Mouse (Mus musculus): ENCODE data around the gene Vps4a.
"Not testable (repeated sequence)": the region's sequence is repeated elsewhere in the genome, so short reads cannot be mapped to it uniquely, and the experiment has no call there.

Gene Vps4a

DNA sequence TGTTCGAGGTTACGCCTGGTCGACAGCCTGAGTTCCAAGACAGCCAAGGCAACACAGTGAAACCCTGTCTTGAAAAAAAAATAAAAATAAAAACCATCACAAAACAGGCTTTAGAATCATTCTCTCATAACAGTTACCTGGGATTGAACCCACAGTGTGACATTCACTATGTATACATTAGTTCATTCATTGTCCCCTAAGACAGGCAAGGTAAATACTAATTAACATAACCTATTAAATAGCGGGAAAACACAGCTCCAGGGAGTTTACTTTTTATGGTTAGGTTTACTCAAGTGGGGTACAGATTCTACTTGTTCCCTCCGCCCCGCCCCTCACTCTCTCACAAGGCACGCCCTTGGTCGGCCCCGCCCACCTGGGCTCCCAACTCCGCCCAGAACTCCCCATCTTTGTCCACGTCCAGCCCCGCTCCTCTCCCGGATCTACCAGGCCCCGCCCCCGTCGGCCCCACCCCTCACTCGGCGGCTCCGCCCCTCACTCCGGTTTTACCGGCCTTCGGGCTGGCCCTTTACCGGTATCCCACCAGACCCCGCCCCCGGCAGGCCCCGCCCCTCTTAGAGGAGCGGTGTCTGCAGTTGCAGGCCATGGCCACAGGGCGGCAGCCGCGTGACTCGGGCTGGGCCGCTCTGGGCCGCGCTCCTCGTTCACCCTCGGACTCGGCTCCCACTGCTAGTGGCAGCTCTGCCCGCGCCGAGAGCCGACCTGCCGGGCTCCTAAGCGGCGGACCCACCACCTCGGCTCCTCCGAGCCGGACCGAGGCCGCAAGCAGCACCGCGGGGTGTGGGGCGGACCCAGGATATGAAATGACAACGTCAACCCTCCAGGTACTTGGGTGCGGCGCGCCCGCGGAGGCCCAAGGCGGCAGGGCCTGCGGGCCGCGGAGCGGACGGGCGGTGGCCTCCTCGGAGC is at the start of gene Vps4a:
TSS of gene Vps4a (plus strand) at position 573 of the 927 bp plus-strand sequence.
- peak; percentile 96 for DNase-seq (ENCODE audit: low read depth, low spot score)

DNA sequence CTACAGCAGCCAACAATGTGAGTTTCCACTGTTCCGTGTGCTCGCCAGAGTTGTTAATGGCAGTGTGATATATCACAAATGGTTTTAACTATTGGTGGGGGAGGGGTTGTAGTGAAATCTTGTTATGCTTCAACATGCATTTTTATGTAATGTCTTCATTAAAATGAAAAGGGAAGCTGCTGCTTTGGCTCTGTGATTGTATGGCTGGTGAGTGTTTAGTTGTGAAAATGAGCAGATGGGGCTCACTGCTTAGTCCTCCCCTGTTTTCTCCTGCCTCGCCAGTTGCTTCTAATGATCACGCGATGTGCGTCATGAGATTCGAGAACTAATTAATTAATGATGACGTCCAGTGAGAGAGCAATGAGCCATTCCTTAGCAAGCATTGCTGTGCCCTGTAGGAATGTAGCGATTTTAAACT is 45.6 kb upstream of the Vps4a start:
- no peak for DNase-seq (ENCODE audit: low read depth, low spot score)

DNA sequence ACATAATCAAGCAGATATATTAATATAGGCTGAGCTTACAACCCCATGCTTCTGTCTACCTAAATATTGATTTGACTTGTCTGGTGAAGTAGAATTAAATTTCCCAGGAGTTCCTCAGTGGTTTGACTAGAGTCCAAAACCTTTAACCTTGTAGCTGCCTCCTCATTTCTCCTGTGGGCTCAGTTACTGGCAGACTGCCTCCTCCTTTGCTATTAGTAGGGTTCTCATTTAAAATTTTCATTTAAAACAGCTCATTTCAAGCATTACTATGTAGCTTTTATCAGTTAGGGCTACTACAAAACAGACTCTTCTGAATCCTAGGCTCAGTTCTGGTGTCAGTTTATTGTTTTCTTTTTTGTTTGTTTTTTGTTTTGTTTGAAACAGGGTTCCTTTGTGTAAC is 45.1 kb upstream of the Vps4a start:
- no peak for DNase-seq (ENCODE audit: low read depth, low spot score)

DNA sequence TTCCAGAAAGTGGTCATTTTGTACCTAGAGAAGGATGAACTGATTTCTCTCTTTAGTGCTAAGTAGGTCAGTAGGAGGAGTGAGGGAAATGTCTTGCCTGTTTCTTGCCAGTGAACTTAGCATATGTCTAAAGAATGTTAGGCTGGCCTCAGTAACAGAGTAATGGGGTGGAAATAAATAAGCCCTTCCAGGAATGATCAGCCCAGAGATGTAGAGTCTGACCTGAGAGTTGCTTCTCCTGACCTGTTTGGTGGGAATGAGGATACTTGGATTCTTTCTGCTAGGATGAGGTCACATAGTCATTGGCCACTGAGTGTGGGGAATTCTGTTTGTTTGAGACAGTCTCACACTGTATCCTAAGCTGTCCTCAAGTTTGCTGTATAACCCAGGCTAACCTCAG is 43.5 kb upstream of the Vps4a start:
- no peak for DNase-seq (ENCODE audit: low read depth, low spot score)

DNA sequence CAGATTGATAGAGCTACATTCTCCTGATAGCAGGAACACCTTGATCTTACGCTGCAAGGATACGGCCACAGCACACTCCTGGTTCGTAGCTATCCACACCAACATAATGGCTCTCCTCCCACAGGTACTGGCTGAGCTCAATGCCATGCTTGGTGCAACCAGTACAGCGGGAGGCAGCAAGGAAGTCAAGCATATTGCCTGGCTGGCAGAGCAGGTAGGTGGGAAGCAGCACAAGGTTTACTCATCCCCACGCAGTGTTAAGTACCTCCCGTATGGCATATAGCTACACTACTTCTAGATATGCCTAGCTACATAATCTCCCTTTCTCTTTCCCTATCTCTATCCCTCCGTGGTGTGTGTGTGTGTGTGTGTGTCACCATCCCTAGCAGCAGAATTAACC is 39.6 kb upstream of the Vps4a start:
- no peak for DNase-seq (ENCODE audit: low read depth, low spot score)

DNA sequence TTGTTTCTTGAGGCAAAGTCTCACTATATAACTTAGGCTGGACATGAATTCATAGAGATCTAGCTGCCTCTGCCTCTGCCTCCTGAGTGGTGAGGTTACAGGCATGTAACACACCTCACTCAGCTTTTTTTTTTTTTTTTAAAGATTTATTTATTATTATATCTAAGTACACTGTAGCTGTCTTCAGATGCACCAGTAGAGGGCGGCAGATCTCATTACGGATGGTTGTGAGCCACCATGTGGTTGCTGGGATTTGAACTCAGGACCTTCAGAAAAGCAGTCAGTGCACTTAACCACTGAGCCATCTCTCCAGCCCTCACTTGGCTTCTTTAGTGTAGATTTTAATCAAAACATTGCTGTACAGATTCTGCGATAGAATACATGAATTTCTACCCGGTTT is 34.7 kb upstream of the Vps4a start:
- not testable (repeated sequence) for DNase-seq (ENCODE audit: low read depth, low spot score)

DNA sequence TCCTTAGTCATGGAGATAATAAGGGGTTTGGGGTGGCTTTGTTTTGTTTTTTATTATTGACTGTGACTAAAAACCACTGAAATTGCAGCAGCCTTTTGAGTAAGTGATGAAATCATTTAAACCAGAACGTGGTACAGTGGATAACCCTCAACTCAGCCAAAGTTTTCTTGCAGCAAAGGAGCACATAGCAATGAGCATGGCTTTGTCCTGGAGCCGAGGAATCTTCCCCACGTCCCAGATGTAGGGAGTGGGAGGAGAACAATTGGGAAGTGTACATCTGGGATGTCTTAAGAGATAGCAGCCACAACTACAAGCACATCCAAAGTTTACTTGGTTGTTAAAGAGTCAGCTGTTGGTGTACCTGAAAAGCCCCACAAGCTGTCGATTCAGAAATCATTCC is 33.6 kb upstream of the Vps4a start:
- no peak for DNase-seq (ENCODE audit: low read depth, low spot score)

DNA sequence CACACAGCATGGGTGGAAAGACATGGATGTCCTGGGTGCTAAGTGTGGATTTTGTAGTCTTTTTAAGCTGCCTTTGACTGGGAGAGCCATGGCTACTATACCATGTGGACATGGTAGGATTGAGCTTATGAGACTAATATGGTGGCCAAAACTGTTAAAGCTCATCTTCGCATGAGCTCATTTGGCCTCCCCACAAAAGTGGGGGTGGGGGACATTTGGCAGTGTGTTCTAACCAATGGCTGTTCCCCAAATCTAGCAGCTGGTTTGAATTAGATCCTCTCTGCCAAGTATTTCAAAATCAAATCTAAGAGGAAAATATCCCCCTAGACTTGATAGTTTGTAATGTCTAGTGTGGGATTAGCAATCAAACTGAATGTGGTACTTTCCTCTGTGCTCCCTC is 32.0 kb upstream of the Vps4a start:
- no peak for DNase-seq (ENCODE audit: low read depth, low spot score)

DNA sequence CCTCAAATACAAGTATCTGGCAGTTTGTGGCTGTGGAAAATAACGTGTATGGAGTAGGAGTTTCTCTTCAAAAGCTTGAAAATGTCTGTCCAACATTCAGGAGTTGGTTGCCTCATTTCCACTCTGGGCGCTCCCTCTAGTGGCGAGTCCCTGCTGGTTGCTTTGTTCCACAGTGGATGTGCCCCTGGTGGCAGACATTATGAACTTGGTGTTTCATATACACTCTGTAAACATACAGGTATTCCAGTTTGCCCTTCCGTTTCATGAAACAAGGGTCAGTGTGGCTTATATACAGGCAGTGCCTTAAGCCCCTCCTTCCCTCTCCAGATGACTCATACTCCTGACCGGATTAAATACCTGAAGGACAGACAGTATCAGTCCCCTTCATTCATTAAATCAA is 28.5 kb upstream of the Vps4a start:
- peak; percentile 94 for DNase-seq (ENCODE audit: low read depth, low spot score)

DNA sequence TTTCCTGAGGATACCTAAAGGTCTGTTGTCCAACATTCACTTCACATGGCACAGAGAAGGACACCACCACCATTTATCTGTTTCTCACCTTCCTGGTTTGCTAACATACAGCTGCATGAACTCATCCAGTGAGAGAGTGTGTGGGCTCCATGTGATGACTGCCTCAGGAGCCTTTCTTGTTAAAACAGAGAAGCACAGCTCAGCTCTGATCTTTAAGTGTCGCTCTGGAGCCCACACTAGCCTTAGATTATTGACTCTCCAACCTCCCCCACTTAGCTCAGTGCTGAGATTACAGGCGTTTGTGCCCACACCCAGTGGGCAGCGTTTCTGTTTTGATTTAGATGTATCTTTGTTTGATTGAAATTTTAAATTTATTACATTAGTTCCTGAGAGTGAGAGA is 23.2 kb upstream of the Vps4a start:
- no peak for DNase-seq (ENCODE audit: low read depth, low spot score)

DNA sequence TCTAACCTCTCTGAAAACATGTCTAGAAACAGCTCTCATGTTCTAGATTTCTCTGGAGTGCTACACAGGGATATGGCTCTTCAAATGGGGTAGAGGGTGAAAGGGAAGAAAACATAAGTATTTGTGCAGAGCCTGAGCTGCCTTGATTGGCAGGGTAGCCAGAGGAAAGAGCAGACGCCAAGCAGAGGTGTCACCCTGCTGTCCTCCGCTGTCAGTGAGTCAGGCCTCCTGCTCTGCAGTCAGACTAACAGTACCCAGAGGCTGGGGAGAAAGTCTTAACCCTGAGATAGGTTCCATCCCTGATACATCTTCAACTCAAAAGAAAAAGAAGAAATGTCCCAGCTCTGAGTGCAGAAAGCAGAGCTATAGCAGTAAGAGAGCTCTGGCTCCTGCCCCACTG is 18.4 kb upstream of the Vps4a start:
- DNase-seq (ENCODE audit: low read depth, low spot score): no peak

DNA sequence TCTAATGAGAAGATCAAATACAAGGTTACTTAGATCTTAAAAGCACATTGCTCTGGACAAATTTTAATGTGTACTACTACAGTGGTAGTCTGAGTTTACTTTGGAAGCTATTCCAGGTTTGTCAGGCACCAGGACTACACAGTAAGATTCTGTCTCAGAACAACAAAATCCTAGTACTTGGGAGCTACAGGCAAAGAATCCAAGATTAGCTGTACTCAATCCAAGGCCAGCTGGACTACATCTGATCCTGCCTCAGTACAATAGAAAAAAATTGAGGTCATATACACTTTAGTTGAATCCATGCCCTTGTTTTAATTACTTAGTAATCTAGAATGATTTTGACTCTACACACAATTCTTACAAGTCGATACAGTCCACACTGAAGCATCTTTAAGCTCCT is 16.1 kb upstream of the Vps4a start:
- DNase-seq (ENCODE audit: low read depth, low spot score): no peak

DNA sequence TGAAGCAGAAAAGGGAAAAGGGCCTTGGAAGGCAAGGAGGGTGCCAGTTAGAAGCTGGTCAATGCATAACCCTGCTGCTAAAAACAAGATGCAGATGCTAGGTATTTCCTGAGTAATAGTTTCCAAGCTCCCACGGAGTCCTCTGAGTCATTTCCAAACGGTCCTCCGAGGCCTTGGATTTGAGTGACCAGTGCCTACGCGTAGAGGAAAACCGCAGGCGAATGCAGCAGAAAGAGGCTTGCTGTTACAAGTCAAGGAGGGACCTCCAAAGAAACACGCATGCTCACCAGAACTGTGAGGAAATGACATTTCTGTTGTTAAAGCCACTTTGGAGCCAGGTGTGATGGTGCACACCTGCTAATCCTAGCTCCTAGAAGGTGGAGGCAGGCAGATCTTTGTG is 7.5 kb upstream of the Vps4a start:
- no peak for DNase-seq (ENCODE audit: low read depth, low spot score)

DNA sequence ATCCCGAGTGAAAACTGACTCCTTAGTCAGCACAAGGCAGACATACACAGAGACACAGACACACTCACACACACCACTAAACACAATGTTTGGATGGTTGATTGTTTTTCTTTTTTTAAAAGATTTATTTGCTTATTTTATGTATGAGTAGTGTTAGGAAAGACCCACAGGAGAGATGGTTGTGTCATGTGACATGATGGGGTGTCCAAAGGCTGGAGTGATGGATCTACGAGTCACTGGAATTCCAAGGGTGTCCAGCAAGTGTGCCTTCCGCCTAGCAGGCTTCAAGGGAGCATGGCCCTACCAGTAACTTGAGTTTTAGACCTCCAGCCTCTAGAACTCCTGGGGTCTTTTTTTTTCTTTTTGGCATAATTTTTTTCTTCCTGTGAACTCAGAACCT is 1.7 kb upstream of the Vps4a start:
- DNase-seq (ENCODE audit: low read depth, low spot score): no peak

DNA sequence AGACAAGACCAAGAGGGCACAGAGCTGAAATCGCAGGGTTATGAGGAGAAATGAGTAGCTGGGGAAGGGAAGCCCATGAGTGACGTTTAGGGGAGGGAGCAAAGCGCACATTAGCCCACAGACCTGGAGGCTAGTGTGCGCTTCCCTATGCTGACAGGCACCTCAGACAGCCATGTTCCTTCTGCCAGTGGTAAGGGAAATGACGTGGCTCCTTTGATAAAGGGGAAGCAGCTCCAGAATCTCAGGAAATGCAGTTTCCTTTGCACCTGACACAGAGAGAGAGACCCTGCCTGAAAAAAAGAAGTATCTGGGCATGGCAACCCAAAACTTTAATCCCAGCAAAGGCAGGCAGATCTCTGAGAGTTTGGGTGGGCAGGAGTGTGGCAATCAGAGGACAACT is 964 bp upstream of the Vps4a start:
- DNase-seq (ENCODE audit: low read depth, low spot score): peak; percentile 36

DNA sequence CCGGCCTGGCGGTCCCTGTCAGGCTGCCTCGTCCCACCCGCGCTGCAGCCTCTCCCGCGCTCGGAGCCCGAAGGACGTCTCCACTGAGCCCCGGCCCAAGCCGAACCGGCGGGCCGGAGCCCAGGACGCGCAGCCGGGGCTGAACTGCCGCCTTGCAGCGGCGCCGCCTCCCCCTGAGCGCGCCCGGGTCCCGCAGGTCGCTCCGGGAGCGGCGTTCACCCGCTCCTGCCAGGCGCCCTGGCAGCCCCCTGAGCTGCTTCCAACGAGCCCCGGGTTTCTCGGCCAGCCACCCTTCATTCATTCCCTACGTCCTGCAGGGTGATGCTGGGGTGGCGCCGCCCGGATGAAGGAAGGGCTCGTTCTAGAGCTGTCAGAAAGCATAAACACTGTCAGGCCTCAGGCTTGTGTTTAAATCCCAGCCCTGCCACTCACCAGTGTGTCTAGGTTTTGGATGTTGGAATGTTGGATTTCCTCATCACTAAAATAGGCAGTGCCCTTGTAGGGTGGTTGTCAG is 612 bp downstream of the Vps4a start:
- peak; percentile 55 for DNase-seq (ENCODE audit: low read depth, low spot score)

DNA sequence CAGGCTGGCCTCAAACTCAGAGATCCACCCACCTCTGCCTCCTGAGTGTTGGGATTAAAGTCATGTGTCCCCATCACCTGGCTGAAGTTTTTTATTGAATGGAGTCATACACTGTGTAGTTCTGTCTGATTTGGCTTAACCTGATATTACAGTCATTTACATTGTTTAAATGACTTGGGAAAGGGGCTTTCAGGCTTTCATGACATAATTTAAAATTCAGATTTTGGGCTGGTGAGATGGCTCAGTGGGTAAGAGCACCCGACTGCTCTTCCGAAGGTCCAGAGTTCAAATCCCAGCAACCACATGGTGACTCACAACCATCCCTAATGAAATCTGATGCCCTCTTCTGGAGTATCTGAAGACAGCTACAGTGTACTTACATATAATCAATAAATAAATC is 2.6 kb downstream of the Vps4a start:
- not testable (repeated sequence) for DNase-seq (ENCODE audit: low read depth, low spot score)

DNA sequence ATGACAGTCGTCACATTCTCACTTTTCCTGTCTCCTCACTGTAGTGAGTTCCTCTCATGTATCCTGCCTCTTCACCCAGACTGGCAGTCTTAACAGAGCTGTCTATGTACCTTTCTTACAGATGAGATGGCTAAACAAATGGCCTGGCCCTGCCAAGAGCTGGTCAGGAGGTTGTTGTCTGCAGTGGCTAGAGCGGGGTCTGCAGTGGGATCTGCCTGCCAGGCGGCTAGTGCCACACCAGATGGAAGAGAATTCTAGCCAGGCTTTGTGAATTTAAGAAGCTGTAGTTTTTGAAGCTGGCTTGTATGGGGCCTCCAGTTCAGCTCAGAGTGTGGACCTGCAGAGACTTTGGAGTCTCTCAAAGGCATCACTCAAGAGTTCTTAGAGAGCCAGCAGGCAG is 4.6 kb downstream of the Vps4a start:
- no peak for DNase-seq (ENCODE audit: low read depth, low spot score)

DNA sequence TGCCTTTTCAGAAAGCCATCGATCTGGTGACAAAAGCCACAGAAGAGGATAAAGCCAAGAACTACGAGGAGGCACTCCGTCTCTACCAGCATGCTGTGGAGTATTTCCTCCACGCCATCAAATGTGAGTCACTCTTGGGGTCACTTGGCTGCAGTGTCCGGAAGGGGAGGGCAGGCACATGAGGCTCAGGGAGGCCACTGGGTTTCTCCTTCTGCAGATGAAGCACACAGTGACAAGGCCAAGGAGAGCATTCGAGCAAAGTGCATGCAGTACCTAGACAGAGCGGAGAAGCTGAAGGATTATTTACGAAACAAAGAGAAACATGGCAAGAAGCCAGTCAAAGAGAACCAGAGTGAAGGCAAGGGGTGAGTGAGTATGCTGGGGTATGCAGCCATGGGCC is 5.6 kb downstream of the Vps4a start:
- DNase-seq (ENCODE audit: low read depth, low spot score): no peak

DNA sequence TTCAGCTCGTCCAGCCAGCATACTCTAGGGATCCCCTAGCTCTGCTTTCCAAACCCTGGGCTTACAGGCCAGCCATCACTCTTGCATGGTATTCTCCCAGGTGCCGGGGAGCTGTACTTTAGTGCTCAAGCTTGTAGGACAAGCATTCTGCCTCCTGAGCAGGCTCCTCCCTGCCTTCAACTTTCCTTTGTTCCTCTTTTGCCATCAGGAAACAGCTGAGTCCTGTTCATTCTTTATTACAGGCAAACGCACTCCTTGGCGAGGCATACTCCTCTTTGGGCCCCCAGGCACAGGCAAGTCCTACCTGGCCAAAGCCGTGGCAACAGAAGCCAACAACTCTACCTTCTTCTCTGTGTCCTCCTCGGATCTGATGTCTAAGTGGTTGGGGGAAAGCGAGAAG is 9.6 kb downstream of the Vps4a start:
- no peak for DNase-seq (ENCODE audit: low read depth, low spot score)

DNA sequence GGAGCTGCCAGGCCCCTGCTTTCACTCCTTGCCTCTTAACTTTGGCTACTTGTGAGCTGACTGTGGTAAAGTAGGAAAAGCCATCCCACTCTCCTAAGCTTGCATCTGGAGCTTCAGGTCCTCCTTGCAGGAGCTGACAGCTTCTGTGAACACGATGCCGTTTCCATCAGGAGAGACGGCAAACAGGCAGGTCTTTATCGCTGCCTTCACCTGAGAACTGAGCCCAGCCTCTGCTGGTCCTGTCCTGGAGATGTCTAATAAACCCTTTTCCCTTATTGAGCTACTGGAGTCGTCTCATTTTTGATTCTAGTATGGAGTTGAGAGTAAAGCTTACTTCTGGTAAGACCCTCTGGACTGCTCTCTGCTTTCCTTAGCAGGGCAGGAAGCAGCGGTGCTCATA is 14.5 kb downstream of the Vps4a start:
- DNase-seq (ENCODE audit: low read depth, low spot score): no peak

DNA sequence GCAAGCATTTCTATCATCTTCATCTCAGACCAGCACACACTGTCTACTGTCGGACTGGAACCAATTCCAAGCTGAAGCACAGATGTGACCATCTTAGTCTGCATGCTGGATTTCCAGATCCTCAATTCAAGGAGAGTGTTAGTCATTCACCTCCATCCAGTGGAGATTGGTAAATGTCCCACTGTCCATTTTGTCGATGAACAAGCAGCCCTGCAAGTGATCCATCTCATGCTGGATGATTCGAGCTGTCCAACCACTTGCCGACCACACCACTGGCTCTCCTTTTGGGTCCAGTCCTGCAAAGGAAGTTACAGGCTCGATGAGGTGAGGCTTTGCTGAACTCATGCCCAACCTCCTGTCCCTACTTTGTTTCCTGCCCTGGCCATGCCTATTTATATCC is 16.0 kb downstream of the Vps4a start:
- DNase-seq (ENCODE audit: low read depth, low spot score): no peak

All from R1 (cell line).